Mouse (Mus musculus): ENCODE measurements around the gene Apbb2.

GRCm38 (mm10) chr5:66494651-66495050, 123.9 kb downstream of the Apbb2 start:
- TF ChIP-seq CTCF (conservative IDR thresholded peaks at IDR 0.05; ENCODE audit: low read length) (no peak), POU5F1 (IDR thresholded peaks at IDR 0.05; ENCODE audit: borderline replicate concordance, low read length) (no peak), NANOG (IDR thresholded peaks at IDR 0.05; ENCODE audit: borderline replicate concordance, low read length) (no peak)
